Mouse (Mus musculus): Measurements from ENCODE around the gene Slc45a3.

- peak; percentile 26 for TF ChIP-seq CTCF (IDR thresholded peaks at IDR 0.05; ENCODE audit: control insufficient read depth, insufficient read depth, insufficient read length)
- no peak for TF ChIP-seq MYOG (IDR thresholded peaks at IDR 0.05; ENCODE audit: control insufficient read depth, extremely low read depth, insufficient read length)
- TF ChIP-seq MYOD1 (IDR thresholded peaks at IDR 0.05; ENCODE audit: control insufficient read depth, insufficient read length, low read depth) = no peak
- TF ChIP-seq USF1 (IDR thresholded peaks at IDR 0.05; ENCODE audit: low read depth) = no peak
- peak; percentile 18 for TF ChIP-seq MAX (IDR thresholded peaks at IDR 0.05)
- TF ChIP-seq CEBPB (IDR thresholded peaks at IDR 0.05; ENCODE audit: low read depth) = no peak
- TF ChIP-seq FOSL1 (IDR thresholded peaks at IDR 0.05; ENCODE audit: insufficient read depth, low read length, poor library complexity, severe bottlenecking) = no peak
Measured at GRCm38 (mm10) chr1:131995062-131995461, 32.3 kb downstream of the Slc45a3 start.
